Mouse (Mus musculus) kidney, embryonic 16.5 days (tissue): ENCODE measurements around the gene Baz1b. TPM values are rescaled to one million over a fixed set of nuclear protein-coding genes. Genes with fewer than 3 reads are reported as not detected.

Experiments used
- ATAC-seq: fragments of 200-750 bp; cut with Nextera tagmentation; 2 replicates; pipeline ENCODE4 v1.8.0; 2017; ENCODE audit warnings: moderate TSS enrichment; ENCODE audit not compliant: low FRiP score, low TSS enrichment
- H3K27ac ChIP-seq: fragments of 300-500 bp; sonication (generic); 2 replicates; pipeline ENCODE4 v1.5.1; 2014; ENCODE audit warnings: low read length
- H3K27me3 ChIP-seq: fragments of 300-500 bp; sonication (generic); 2 replicates; pipeline ENCODE4 v1.6.1; 2014; ENCODE audit warnings: low read length, control low read depth, mixed read lengths; ENCODE audit not compliant: insufficient read depth
- H3K36me3 ChIP-seq: fragments of 300-500 bp; sonication (generic); 2 replicates; pipeline ENCODE4 v1.6.1; 2014; ENCODE audit warnings: low read length, control low read depth, mixed read lengths; ENCODE audit not compliant: insufficient read depth
- H3K4me1 ChIP-seq: fragments of 300-500 bp; sonication (generic); 2 replicates; pipeline ENCODE4 v1.6.1; 2014; ENCODE audit warnings: low read length, control low read depth, mixed read lengths; ENCODE audit not compliant: insufficient read depth
- H3K4me2 ChIP-seq: fragments of 300-500 bp; sonication (generic); replicated peaks from 2 replicates; pipeline ENCODE4 v1.6.1; 2014; ENCODE audit warnings: low read depth, low read length
- H3K4me3 ChIP-seq: fragments of 300-500 bp; sonication (generic); 2 replicates; pipeline ENCODE4 v1.5.1; 2014; ENCODE audit warnings: mild to moderate bottlenecking, low read length
- H3K9ac ChIP-seq: fragments of 300-500 bp; sonication (generic); replicated peaks from 2 replicates; pipeline ENCODE4 v1.6.1; 2014; ENCODE audit warnings: low read length
- H3K9me3 ChIP-seq: fragments of 300-500 bp; sonication (generic); 2 replicates; pipeline ENCODE4 v1.6.1; 2016; ENCODE audit warnings: low read length, control low read depth
- WGBS: fragments of 180-500 bp; shearing (Covaris S2); extraction: QIAGEN DNeasy Blood & Tissue Kit; methylation state at CpG from one replicate; pipeline ENCODE4 v1.1.7; 2014; 5-methylcytosine and 5-hydroxymethylcytosine counted together
- polyA plus RNA-seq: library from polyadenylated mRNA; unstranded; fragments of >200 nt; fragmentation: Nextera tagmentation; extraction: Ambion mirVana; gene quantifications from 2 replicates; pipeline ENCODE4 v1.2.1, GENCODE M21; 2015

Gene Baz1b
- polyA plus RNA-seq, 1 experiment from 2014 or later: 33.4 TPM

GRCm38 (mm10) chr5:135258280-135259150, 71.5 kb downstream of the Baz1b start:
- H3K4me1 ChIP-seq: peaks cover 13% of the 10 kb centered on the region
- H3K9me3 ChIP-seq: peaks cover 5% of the 10 kb centered on the region; the same call in 1 of the 2 replicates
- peak overlapping the region; percentile 36 for H3K4me3 ChIP-seq
- H3K27ac ChIP-seq: peak overlapping the region; percentile 46; the same call in 1 of the 2 replicates
- no peak for ATAC-seq
- H3K27me3 ChIP-seq: no peaks in the 10 kb centered on the region
- H3K4me2 ChIP-seq: peak overlapping the region; percentile 47
- peak overlapping the region; percentile 63 for H3K9ac ChIP-seq
- no peaks in the 10 kb centered on the region for H3K36me3 ChIP-seq
- 24% methylated on average over 30 of the region's 30 CpGs for WGBS

- peak overlapping the region; percentile 12 for H3K4me3 ChIP-seq
- H3K27me3 ChIP-seq: no peaks in the 10 kb centered on the region
- peak overlapping the region; percentile 46 for H3K4me2 ChIP-seq
- no peaks in the 10 kb centered on the region for H3K9me3 ChIP-seq
- H3K9ac ChIP-seq: peak overlapping the region; percentile 39; the same call in 1 of the 2 replicates
- ATAC-seq: peak; percentile 85
- peak overlapping the region; percentile 29 for H3K27ac ChIP-seq
- H3K4me1 ChIP-seq: peaks cover 14% of the 10 kb centered on the region
- no peaks in the 10 kb centered on the region for H3K36me3 ChIP-seq
- 13% methylated on average over 17 of the region's 17 CpGs for WGBS
Observed at GRCm38 (mm10) chr5:135263866-135264503, 76.9 kb downstream of the Baz1b start.

GRCm38 (mm10) chr5:135264548-135264947, 77.5 kb downstream of the Baz1b start:
- Histone ChIP-seq H3K36me3 (no peaks in the 10 kb centered on the region), H3K27ac (peak overlapping the region; percentile 29), H3K9me3 (no peaks in the 10 kb centered on the region), H3K4me2 (peak overlapping the region; percentile 46), H3K4me1 (peaks cover 14% of the 10 kb centered on the region), H3K27me3 (no peaks in the 10 kb centered on the region), H3K9ac (0 out of 2 replicates have a peak overlapping the region, but pooled peaks have one; percentile 39), H3K4me3 (peak overlapping the region; percentile 12; the same call in 1 of the 2 replicates)
- WGBS: 30% methylated on average over 9 of the region's 9 CpGs
- ATAC-seq: no peak

- Histone ChIP-seq H3K36me3 (no peaks in the 10 kb centered on the region), H3K27ac (no peak overlapping the region), H3K9me3 (no peaks in the 10 kb centered on the region), H3K4me1 (peaks cover 2% of the 10 kb centered on the region; the same call in 1 of the 2 replicates), H3K9ac (no peak overlapping the region), H3K4me2 (no peak overlapping the region), H3K4me3 (no peak overlapping the region), H3K27me3 (no peaks in the 10 kb centered on the region)
- 50% methylated on average over 8 of the region's 8 CpGs for WGBS
- ATAC-seq: no peak
Observed at GRCm38 (mm10) chr5:135269451-135269850, 82.4 kb downstream of the Baz1b start.

GRCm38 (mm10) chr5:135270361-135270760, 83.3 kb downstream of the Baz1b start:
- H3K9ac ChIP-seq: no peak overlapping the region
- H3K36me3 ChIP-seq: no peaks in the 10 kb centered on the region
- H3K4me2 ChIP-seq: no peak overlapping the region
- no peaks in the 10 kb centered on the region for H3K4me1 ChIP-seq
- H3K4me3 ChIP-seq: no peak overlapping the region
- no peaks in the 10 kb centered on the region for H3K27me3 ChIP-seq
- H3K9me3 ChIP-seq: no peaks in the 10 kb centered on the region
- no peak; the same call in 1 of the 2 replicates for ATAC-seq
- H3K27ac ChIP-seq: no peak overlapping the region
- WGBS: 68% methylated on average over 4 of the region's 4 CpGs

GRCm38 (mm10) chr5:135271563-135272165, 84.6 kb downstream of the Baz1b start:
- Histone ChIP-seq H3K4me3 (no peak overlapping the region), H3K4me2 (no peak overlapping the region), H3K4me1 (no peaks in the 10 kb centered on the region), H3K36me3 (no peaks in the 10 kb centered on the region), H3K27me3 (peaks cover 4% of the 10 kb centered on the region; the same call in 1 of the 2 replicates), H3K9me3 (no peaks in the 10 kb centered on the region), H3K27ac (no peak overlapping the region), H3K9ac (no peak overlapping the region)
- ATAC-seq: no peak
- WGBS: 74% methylated on average over 12 of the region's 12 CpGs

- Histone ChIP-seq H3K36me3 (no peaks in the 10 kb centered on the region), H3K4me2 (peak overlapping the region; percentile 20; the same call in 1 of the 2 replicates), H3K4me3 (no peak overlapping the region), H3K4me1 (no peaks in the 10 kb centered on the region), H3K27me3 (peaks cover 4% of the 10 kb centered on the region; the same call in 1 of the 2 replicates), H3K9me3 (no peaks in the 10 kb centered on the region), H3K27ac (no peak overlapping the region), H3K9ac (no peak overlapping the region)
- 26% methylated on average over 15 of the region's 15 CpGs for WGBS
- ATAC-seq: no peak
Observed at GRCm38 (mm10) chr5:135274663-135275396, 87.8 kb downstream of the Baz1b start.

- ATAC-seq: peak; percentile 61; the same call in 1 of the 2 replicates
- Histone ChIP-seq H3K27me3 (peaks cover 4% of the 10 kb centered on the region; the same call in 1 of the 2 replicates), H3K27ac (no peak overlapping the region), H3K4me1 (no peaks in the 10 kb centered on the region), H3K4me2 (peak overlapping the region; percentile 47), H3K36me3 (no peaks in the 10 kb centered on the region), H3K9ac (peak overlapping the region; percentile 2; the same call in 1 of the 2 replicates), H3K4me3 (peak overlapping the region; percentile 20), H3K9me3 (no peaks in the 10 kb centered on the region)
- WGBS: 5% methylated on average over 35 of the region's 36 CpGs
Observed at GRCm38 (mm10) chr5:135276597-135276996, 89.5 kb downstream of the Baz1b start.

GRCm38 (mm10) chr5:135280226-135280625, 93.2 kb downstream of the Baz1b start:
- Histone ChIP-seq H3K27ac (no peak overlapping the region), H3K4me1 (no peaks in the 10 kb centered on the region), H3K4me2 (no peak overlapping the region), H3K36me3 (no peaks in the 10 kb centered on the region), H3K9me3 (no peaks in the 10 kb centered on the region), H3K4me3 (no peak overlapping the region), H3K27me3 (peaks cover 4% of the 10 kb centered on the region; the same call in 1 of the 2 replicates), H3K9ac (no peak overlapping the region)
- ATAC-seq: no peak
- WGBS: 74% methylated on average over 9 of the region's 9 CpGs
